Mouse (Mus musculus): ENCODE results near the gene Jmjd6. TPM values are rescaled to one million over a fixed set of nuclear protein-coding genes. Genes with fewer than 3 reads are reported as not detected.
"Not testable (repeated sequence)": the region's sequence is repeated elsewhere in the genome, so short reads cannot be mapped to it uniquely, and the experiment has no call there.

Jmjd6 gene
- polyA plus RNA-seq, 1 experiment from 2014 or later: 62.2 TPM

- not testable (repeated sequence) for DNase-seq (ENCODE audit: low spot score)
These were observed 19.4 kb downstream of the Jmjd6 start for GRCm38 (mm10) chr11:116823885-116824284.

- DNase-seq (ENCODE audit: low spot score): no peak
These were observed 20.0 kb downstream of the Jmjd6 start for GRCm38 (mm10) chr11:116823255-116823654.

GRCm38 (mm10) chr11:116822626-116823025, 20.6 kb downstream of the Jmjd6 start:
- no peak for DNase-seq (ENCODE audit: low spot score)

- DNase-seq (ENCODE audit: low spot score): no peak
These were observed 21.0 kb downstream of the Jmjd6 start for GRCm38 (mm10) chr11:116822215-116822614.

GRCm38 (mm10) chr11:116821057-116821940, 21.9 kb downstream of the Jmjd6 start:
- DNase-seq (ENCODE audit: low spot score): no peak

GRCm38 (mm10) chr11:116819932-116820593, 23.2 kb downstream of the Jmjd6 start:
- DNase-seq (ENCODE audit: low spot score): no peak

- DNase-seq (ENCODE audit: low spot score): no peak
These were observed 24.5 kb downstream of the Jmjd6 start for GRCm38 (mm10) chr11:116818722-116819121.

- no peak for DNase-seq (ENCODE audit: low spot score)
These were observed 25.7 kb downstream of the Jmjd6 start for GRCm38 (mm10) chr11:116817567-116817966.

- no peak for DNase-seq (ENCODE audit: low spot score)
These were observed 26.5 kb downstream of the Jmjd6 start for GRCm38 (mm10) chr11:116816769-116817168.

GRCm38 (mm10) chr11:116814884-116815415, 28.3 kb downstream of the Jmjd6 start:
- no peak for DNase-seq (ENCODE audit: low spot score)

GRCm38 (mm10) chr11:116814076-116814883, 29.0 kb downstream of the Jmjd6 start:
- no peak for DNase-seq (ENCODE audit: low spot score)

- no peak for DNase-seq (ENCODE audit: low spot score)
These were observed 29.6 kb downstream of the Jmjd6 start for GRCm38 (mm10) chr11:116813610-116814009.

- DNase-seq (ENCODE audit: low spot score): no peak
These were observed 30.3 kb downstream of the Jmjd6 start for GRCm38 (mm10) chr11:116812793-116813529.

GRCm38 (mm10) chr11:116810983-116811901, 32.0 kb downstream of the Jmjd6 start:
- DNase-seq (ENCODE audit: low spot score): peak; percentile 79

- no peak for DNase-seq (ENCODE audit: low spot score)
These were observed 32.7 kb downstream of the Jmjd6 start for GRCm38 (mm10) chr11:116810528-116810927.

- DNase-seq (ENCODE audit: low spot score): no peak
These were observed 33.7 kb downstream of the Jmjd6 start for GRCm38 (mm10) chr11:116809520-116809919.

GRCm38 (mm10) chr11:116808811-116809395, 34.3 kb downstream of the Jmjd6 start:
- no peak for DNase-seq (ENCODE audit: low spot score)

- peak; percentile 85 for DNase-seq (ENCODE audit: low spot score)
These were observed 35.2 kb downstream of the Jmjd6 start for GRCm38 (mm10) chr11:116807938-116808606.

- DNase-seq (ENCODE audit: low spot score): no peak
These were observed 35.7 kb downstream of the Jmjd6 start for GRCm38 (mm10) chr11:116807526-116807925.
